Mouse (Mus musculus) G1E (cell line): Measurements from ENCODE around the gene U90926.

ENCODE experiments used
- CTCF ChIP-seq: IDR thresholded peaks from 2 replicates; pipeline ENCODE4 v1.5.1; 2012; ENCODE audit warnings: low read depth, low read length, inconsistent platforms, mixed read lengths
- GATA1 ChIP-seq: IDR thresholded peaks from 2 replicates; pipeline ENCODE4 v1.6.1; 2012; ENCODE audit warnings: borderline replicate concordance, low read length, inconsistent platforms, mixed read lengths
- POLR2AphosphoS5 ChIP-seq: IDR thresholded peaks from 2 replicates; pipeline ENCODE4 v1.6.1; 2012; ENCODE audit warnings: low read depth, low read length, inconsistent platforms; ENCODE audit not compliant: insufficient replicate concordance
- TAL1 ChIP-seq: conservative IDR thresholded peaks from 2 replicates; pipeline ENCODE4 v1.6.1; 2012; ENCODE audit warnings: low read depth, low read length, inconsistent platforms, mixed read lengths

DNA sequence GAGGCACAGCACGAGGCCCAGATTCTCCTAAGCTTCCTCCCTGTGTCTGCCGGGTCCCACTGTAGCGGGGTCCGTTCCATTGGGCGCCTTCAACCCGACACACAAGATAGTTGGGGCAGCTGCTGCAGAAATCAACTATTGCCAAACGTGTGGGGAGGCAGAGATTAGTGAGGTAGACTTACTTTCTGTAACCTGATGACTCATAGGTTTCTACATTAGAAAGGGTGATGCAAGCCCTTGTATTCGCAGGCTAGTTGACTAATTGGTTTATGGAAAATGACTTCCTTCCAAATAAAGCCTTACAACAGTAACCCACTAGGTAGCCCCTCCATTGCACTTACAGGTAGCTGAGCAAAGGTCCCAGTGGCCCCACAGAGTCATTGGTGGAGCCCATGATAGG lies 47.4 kb upstream of the U90926 start:
- TF ChIP-seq CTCF, result no peak
- TF ChIP-seq GATA1, result no peak
- no peak for TF ChIP-seq POLR2AphosphoS5
- TF ChIP-seq TAL1, result no peak
